Mouse (Mus musculus) lung, postnatal 25 days (tissue): ENCODE results near the gene Gipc2.
"Not testable (repeated sequence)": the region's sequence is repeated elsewhere in the genome, so short reads cannot be mapped to it uniquely, and the experiment has no call there.

Experiments
- DNase-seq: peaks from one replicate; pipeline ENCODE4 v3.0.0; 2022; ENCODE audit warnings: low spot score

Gipc2 gene

GRCm38 (mm10) chr3:152166099-152166423 lies at the start of gene Gipc2:
Gipc2 (minus strand) TSS chr3:152166230.
- no peak for DNase-seq

DNA sequence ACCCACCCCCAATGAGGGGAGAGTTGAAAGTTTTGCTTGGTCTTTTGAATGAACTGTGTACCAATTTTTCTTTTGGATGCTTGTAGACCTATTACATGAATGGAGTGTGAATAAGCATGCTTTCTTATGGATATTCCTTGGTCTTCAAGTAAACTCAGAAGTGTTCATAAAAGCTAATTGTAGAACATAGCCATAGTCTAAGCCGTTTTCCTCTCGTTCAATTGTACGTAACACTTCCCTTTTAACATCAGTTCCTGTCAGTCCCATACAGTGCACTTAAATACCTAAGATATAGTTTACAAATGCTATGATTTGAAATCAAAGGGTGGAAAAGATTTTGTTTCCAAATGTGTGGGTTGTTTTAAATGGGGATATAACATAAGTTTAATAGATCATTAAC lies 47.4 kb upstream of the Gipc2 start:
- no peak for DNase-seq

DNA sequence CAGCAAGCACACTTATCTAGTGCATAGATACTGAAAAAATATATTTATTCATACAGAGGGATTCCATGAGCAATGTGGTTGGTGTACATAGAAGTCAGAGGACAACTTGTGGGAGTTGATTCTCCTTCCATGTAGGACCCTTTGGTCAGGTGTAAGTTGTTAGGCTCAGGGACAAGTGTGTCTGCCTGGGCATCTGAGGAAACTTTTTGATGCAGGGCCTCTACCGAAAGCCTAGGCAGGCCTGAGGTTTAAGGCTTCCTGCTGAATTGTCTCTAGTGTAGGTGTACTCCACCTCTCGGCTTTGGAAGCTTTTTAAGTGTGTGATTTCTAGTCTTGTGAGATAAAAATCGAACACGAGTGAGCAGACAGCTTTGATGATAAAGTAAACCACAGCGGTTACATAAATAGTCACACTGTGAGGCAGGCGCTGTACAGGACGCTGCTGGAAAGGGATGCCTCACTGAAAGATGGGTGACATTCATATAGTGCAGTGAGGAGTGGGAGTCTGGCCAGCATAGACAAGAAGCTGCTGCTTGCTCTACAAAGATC lies 45.8 kb upstream of the Gipc2 start:
- DNase-seq: peak; percentile 17

- peak; percentile 44 for DNase-seq
Measured at GRCm38 (mm10) chr3:152210728-152211391, 44.8 kb upstream of the Gipc2 start.

- peak; percentile 100 for DNase-seq
Measured at GRCm38 (mm10) chr3:152209967-152210634, 44.1 kb upstream of the Gipc2 start, which contains the start of the genes Dnajb4 and Fubp1. Dnajb4 (minus strand) TSS chr3:152210302. Fubp1 (plus strand) TSS chr3:152210422.

DNA sequence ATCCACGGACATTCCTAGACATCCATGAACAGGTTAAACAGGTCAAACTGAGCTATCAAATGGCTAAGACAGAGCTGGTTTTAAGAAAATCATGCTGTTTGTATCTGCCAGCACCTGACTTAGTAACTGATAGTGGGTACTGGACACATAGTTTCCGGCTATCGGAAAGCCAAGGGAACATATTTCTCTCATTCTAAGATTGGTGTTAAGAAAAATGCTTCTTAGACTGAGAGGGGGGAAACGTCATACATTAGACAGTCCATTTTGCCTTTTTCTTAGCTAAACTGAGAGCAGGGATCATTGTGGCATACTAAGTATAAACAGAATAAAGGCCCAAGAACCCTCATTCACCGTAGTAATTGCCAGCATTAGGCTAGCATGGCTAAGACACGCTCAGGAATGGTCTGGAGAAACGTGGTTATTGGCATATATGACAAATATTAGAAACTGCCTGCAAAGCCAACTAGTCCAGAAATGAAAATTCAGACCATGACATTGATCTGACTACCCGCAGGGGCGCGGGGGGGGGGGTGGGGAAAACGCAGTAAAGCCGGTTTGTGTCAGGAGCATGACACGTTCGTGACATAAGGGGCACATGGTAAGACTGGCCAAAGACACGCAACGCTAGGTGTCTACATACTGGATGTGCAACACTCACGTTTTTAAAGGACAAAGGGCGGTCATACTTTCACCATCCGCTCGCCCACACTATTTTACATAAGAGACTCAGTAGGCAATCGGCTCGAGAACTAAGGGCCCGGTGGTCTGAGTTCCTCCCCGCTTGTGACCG lies 43.3 kb upstream of the Gipc2 start:
- DNase-seq: peak; percentile 59

GRCm38 (mm10) chr3:152208096-152208885 lies 42.3 kb upstream of the Gipc2 start:
- DNase-seq: no peak

DNA sequence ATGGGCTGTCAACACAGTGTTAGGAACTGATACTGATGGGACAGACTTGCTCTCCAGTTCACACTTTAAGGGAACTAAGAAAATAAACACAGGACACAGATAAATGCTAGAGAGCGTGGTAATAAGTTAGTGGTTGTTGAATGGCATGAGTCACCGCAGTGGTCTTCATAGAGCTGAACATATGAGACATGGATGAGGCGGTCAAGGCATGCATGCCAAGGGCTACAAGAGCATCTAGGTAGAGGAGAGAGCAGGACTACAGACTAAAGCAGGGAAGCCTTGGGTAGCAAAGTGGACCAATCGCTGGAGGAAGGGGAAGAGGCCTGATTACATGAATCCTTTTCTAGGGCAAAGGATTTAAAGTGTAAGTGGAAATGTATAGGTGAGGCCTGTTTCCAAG lies 41.1 kb upstream of the Gipc2 start:
- no peak for DNase-seq

GRCm38 (mm10) chr3:152204577-152204976 lies 38.5 kb upstream of the Gipc2 start:
- DNase-seq: no peak

DNA sequence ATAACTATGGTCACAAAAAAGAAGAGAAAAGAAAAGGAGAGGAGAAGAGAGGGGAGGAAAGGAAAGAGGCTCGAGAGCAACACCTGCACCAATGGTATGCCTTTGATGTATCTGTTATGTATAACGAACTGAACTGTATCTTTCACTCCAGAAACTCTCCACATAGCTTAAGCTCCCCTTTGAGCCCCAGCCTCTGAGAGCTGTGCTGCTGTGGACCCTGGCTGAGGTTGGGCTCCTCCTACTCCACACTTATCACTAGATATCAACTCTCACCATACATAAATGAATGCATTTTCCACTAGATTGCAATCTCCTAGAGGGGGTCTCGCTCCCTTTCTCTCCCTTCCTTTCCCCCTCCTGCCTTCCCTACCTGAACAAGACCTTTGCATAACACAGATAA lies 38.0 kb upstream of the Gipc2 start:
- no peak for DNase-seq

- DNase-seq: no peak
Measured at GRCm38 (mm10) chr3:152203411-152203810, 37.4 kb upstream of the Gipc2 start.

DNA sequence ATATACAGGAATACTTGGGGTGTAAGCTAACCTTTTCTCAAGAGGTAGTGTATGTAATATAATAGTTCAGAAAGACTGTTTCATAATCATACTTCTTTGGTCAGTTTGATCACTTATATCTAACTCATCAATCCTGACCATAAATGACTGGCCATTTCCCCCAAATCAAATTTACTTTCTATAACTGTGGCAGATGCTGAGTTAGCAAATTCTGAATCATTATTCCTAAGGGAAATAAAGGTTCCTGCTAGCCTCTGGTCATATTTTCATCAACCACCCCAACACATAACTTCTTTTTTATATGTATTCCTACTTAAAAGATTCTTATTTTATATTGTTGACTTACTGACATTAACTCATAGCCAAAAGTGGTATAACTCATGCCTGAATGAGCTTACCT lies 36.9 kb upstream of the Gipc2 start:
- DNase-seq: no peak

- DNase-seq: no peak
Measured at GRCm38 (mm10) chr3:152201651-152202050, 35.6 kb upstream of the Gipc2 start.

DNA sequence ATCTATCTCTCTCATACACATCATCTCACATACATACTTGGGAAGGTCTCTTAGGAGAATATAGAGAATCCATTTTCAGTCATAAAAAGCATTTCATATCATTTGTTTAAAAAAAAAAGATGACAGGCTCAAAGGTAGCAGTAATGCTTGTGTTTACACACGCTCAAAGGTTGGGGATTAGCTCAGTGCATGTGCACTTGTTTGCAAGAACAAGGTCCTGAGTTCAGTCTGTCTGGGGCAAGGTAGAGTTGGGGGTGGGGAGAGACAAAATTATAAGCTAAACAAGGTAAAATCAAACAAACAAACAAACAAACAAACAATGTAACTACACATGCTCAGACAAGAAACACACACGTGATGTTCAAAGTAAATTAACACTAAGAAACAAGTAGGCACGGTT lies 35.2 kb upstream of the Gipc2 start:
- DNase-seq: no peak

DNA sequence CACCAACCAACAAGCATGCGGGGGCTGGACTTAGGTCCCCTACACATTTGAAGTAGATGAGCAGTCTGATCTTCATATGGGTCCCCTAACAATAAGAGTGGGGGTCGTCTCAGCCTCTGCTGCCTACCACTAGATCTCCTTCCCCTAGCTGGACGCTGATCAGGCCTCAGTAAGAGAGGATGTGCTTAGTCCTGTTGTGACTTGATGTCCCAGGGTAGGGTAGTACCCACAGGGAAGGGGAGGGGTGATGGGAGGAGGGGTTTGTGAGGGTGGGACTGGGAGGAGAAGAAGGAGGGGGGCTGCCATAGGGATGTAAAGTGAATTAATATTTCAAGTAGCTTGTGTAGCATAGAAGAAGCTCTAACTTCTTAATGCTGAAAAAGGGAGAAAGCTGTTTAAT lies 33.1 kb upstream of the Gipc2 start:
- DNase-seq: no peak

- DNase-seq: not testable (repeated sequence)
Measured at GRCm38 (mm10) chr3:152197246-152197645, 31.2 kb upstream of the Gipc2 start.

- DNase-seq: peak; percentile 94
Measured at GRCm38 (mm10) chr3:152193635-152194097, 27.6 kb upstream of the Gipc2 start.

GRCm38 (mm10) chr3:152193177-152193576 lies 27.1 kb upstream of the Gipc2 start:
- no peak for DNase-seq

- peak; percentile 64 for DNase-seq
Measured at GRCm38 (mm10) chr3:152192238-152192931, 26.4 kb upstream of the Gipc2 start.

DNA sequence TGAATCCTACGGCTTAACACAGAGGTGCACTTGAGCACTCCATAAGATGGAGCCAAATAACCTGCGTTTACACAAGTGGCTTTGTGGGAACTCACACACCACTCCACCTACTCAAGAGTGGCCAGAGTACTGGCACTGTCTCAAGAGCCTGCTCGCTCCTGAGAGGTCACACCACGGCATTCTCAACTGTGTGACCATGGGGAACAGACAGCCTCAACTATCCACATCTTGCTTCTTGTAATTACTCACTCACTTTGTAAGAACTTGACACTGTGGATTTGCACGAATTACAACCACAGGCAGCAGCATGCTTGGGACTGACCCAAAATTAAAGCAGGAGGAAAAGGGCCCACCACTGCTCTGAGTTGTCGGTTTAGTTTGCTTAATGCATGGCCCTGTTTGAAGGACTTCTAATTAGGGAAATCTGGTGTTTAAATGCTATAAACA lies 25.8 kb upstream of the Gipc2 start:
- peak; percentile 91 for DNase-seq
